Mouse (Mus musculus): ENCODE results near the gene Polr2f. TPM values are rescaled to one million over a fixed set of nuclear protein-coding genes. Genes with fewer than 3 reads are reported as not detected.

Gene Polr2f
- not detected for polyA plus RNA-seq (2014; fragmentation: Illumina TruSeq; extraction: RNeasy Lipid Tissue Mini Kit (QIAGEN cat#74804))

DNA sequence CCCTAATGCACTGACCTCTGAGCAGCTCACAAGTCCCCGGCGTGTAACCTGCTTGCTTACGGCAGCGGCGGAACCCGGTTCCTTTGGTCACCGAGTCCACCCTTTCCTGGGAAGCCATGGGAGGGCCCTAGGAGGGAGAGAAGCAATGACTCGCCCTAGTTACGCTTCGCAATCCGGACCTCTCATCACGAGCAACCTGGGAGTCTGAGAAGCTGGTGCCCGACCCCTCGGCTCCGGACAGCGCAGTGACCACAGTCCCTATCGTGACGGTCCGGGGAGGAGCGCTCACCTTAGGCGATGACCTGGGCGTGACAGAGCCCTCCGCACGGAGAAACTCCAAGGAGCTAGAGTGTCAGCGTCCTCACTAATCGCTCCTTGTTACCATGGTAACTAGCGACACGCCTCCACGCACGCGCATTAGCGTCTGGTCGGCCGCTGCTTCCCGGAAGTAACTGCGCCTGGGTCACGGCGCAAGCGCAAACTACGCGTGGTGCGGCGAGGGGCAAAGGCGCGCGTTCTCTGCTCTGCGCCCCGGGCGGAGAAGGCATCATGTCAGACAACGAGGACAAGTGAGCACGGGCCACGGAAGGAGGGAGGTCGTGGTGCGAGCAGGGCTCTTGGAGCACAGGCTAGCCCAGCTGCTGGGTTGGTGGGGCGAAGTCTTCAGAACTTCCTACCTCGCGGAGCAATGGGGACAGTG, at the start of gene Polr2f, which contains the start of gene 1700088E04Rik:
Polr2f (plus strand) TSS at position 144 of the 700 bp plus-strand sequence.
1700088E04Rik (minus strand) TSS at position 388 of the 700 bp plus-strand sequence.

DNA sequence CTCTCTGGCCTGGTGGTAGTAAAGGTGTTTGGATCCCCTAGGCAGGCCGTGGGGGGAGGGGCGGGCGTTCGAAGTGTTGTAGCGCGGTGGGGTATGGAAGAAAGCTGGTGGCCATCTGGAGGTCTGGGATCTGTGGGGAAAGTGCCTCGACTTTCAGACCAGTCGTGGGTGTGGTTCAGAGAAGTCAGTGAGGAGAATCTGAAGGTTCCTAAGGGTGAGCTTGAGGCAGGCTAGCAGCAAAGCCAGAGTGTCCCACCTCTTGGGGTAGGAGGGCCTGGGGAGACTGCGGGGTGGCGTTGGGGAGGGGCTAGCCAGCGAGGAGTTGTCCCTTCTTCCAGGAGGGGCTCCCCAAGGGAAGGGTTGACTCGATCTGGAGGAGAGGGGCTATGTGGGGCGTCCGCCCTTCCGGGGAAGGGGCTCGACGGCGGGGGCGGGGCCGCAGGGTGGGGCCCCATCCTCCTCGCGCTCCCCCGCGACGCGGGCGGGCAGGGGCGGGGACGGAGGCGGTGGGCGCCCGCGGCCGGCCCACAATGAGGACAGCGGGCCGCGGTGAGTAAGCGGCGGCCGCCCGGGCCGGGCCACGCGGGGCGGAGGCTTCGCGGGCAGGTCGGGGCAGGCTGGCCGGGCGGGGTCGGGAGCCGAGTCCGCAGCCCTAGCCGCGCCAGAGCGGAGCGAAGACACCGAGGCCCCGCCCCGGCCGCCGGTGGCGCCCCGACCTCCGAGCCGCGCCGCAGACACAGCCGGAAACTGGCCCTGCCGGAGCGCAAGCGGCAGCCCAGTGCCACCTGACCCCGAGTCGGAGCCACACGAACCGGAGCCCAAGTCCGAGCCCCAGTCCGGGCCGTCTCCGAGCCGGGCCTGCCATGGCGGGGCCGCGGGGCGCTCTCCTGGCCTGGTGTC, 32.1 kb upstream of the Polr2f start, which contains the start of gene Micall1:
Micall1 (plus strand) TSS at position 478 of the 900 bp plus-strand sequence.

DNA sequence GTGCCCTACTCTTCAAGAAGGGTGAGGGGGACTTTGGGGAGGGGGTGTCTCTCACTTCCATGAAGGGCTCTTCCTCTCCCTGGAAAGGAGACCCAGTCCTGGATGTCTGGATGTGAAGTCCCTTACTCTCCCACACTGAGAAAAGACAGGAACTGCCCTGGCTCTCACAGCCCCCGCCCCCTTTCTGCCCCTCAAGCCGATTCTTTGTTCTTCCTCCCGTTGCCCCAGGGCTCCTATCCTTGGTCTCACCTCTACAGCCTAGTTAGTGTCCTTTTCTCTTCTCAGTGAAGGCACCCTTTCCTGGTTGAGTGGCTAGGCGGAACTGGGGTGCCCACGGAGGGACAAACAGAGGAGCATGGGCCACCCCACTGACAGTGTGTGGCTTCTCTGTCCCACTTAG, 24.3 kb downstream of the Polr2f start, which contains the start of gene Sox10:
Sox10 (minus strand) TSS at position 101 of the 400 bp plus-strand sequence.

Other genes with a start within 250 kb of the Polr2f start
- gene Gm49510, start 241.3 kb upstream of the Polr2f start, polyA plus RNA-seq (2014; fragmentation: Illumina TruSeq; extraction: RNeasy Lipid Tissue Mini Kit (QIAGEN cat#74804)): not detected
- gene Sh3bp1, start 241.2 kb upstream of the Polr2f start, polyA plus RNA-seq (2014; fragmentation: Illumina TruSeq; extraction: RNeasy Lipid Tissue Mini Kit (QIAGEN cat#74804)): 0.43 TPM
- 0.68 TPM for gene Pdxp, start 227.1 kb upstream of the Polr2f start, polyA plus RNA-seq (2014; fragmentation: Illumina TruSeq; extraction: RNeasy Lipid Tissue Mini Kit (QIAGEN cat#74804))
- gene Lgals1, start 214.3 kb upstream of the Polr2f start, polyA plus RNA-seq (2014; fragmentation: Illumina TruSeq; extraction: RNeasy Lipid Tissue Mini Kit (QIAGEN cat#74804)): 1.5 TPM
- gene Nol12, start 206.1 kb upstream of the Polr2f start, polyA plus RNA-seq (2014; fragmentation: Illumina TruSeq; extraction: RNeasy Lipid Tissue Mini Kit (QIAGEN cat#74804)): 3.5 TPM
- gene Triobp, start 193.3 kb upstream of the Polr2f start, polyA plus RNA-seq (2014; fragmentation: Illumina TruSeq; extraction: RNeasy Lipid Tissue Mini Kit (QIAGEN cat#74804)): 2.4 TPM
- 118 TPM for gene H1f0, start 112.6 kb upstream of the Polr2f start, polyA plus RNA-seq (2014; fragmentation: Illumina TruSeq; extraction: RNeasy Lipid Tissue Mini Kit (QIAGEN cat#74804))
- gene Galr3, start 99.1 kb upstream of the Polr2f start, polyA plus RNA-seq (2014; fragmentation: Illumina TruSeq; extraction: RNeasy Lipid Tissue Mini Kit (QIAGEN cat#74804)): not detected
- 1.00 TPM for gene Ankrd54, start 78.1 kb upstream of the Polr2f start, polyA plus RNA-seq (2014; fragmentation: Illumina TruSeq; extraction: RNeasy Lipid Tissue Mini Kit (QIAGEN cat#74804))
- gene Eif3l, start 65.8 kb upstream of the Polr2f start, polyA plus RNA-seq (2014; fragmentation: Illumina TruSeq; extraction: RNeasy Lipid Tissue Mini Kit (QIAGEN cat#74804)): 118 TPM
- gene Micall1, start 32.1 kb upstream of the Polr2f start, polyA plus RNA-seq (2014; fragmentation: Illumina TruSeq; extraction: RNeasy Lipid Tissue Mini Kit (QIAGEN cat#74804)): 6.9 TPM
- 1.6 TPM for gene 1700088E04Rik, start 244 bp downstream of the Polr2f start, polyA plus RNA-seq (2014; fragmentation: Illumina TruSeq; extraction: RNeasy Lipid Tissue Mini Kit (QIAGEN cat#74804))
- gene Sox10, start 24.2 kb downstream of the Polr2f start, polyA plus RNA-seq (2014; fragmentation: Illumina TruSeq; extraction: RNeasy Lipid Tissue Mini Kit (QIAGEN cat#74804)): not detected
- gene Pick1, start 88.2 kb downstream of the Polr2f start, polyA plus RNA-seq (2014; fragmentation: Illumina TruSeq; extraction: RNeasy Lipid Tissue Mini Kit (QIAGEN cat#74804)): 4.3 TPM
- gene Gm49486, start 88.4 kb downstream of the Polr2f start, polyA plus RNA-seq (2014; fragmentation: Illumina TruSeq; extraction: RNeasy Lipid Tissue Mini Kit (QIAGEN cat#74804)): 1.4 TPM
- not detected for gene Slc16a8, start 113.8 kb downstream of the Polr2f start, polyA plus RNA-seq (2014; fragmentation: Illumina TruSeq; extraction: RNeasy Lipid Tissue Mini Kit (QIAGEN cat#74804))
- not detected for gene Baiap2l2, start 144.5 kb downstream of the Polr2f start, polyA plus RNA-seq (2014; fragmentation: Illumina TruSeq; extraction: RNeasy Lipid Tissue Mini Kit (QIAGEN cat#74804))
- 0.26 TPM for gene Pla2g6, start 187.4 kb downstream of the Polr2f start, polyA plus RNA-seq (2014; fragmentation: Illumina TruSeq; extraction: RNeasy Lipid Tissue Mini Kit (QIAGEN cat#74804))
- 1.3 TPM for gene Maff, start 205.6 kb downstream of the Polr2f start, polyA plus RNA-seq (2014; fragmentation: Illumina TruSeq; extraction: RNeasy Lipid Tissue Mini Kit (QIAGEN cat#74804))